Mouse (Mus musculus): ENCODE measurements at regions not wholly inside any gene's neighbourhood (a gene's known extent, or its start where the extent isn't known, plus 50 kb on each side); places are given as distances from the start of the nearest gene placed in this dataset.

DNA sequence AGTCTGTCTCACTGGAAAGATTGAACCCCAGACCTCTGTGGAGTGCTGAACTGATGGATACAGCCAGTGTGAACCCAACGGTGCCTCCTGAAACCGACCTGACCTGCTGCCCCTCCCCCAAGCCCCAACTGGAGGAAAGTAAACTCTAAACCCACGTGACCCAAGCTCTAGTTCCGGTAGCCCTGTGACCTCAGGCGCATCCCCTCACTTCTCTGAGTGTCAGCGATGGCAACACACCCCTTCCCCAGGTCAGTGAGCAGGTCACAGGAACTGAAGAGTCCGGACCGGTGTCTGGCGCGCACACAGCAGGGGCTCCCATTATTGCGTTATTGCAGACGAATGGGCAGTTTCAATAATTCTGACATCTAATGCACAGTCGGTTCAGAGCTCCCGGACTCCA is 131.5 kb downstream of the Kif26a start:
- TF ChIP-seq CTCF (IDR thresholded peaks at IDR 0.05; ENCODE audit: control insufficient read depth, insufficient read depth, insufficient replicate concordance, low read depth, low read length) (no peak), POLR2A (IDR thresholded peaks at IDR 0.05; ENCODE audit: control insufficient read depth, low read depth, low read length) (no peak)
- no peaks in the 10 kb centered on the region for H3K36me3 ChIP-seq (ENCODE audit: control insufficient read depth, insufficient read depth, low read length)
- no peak overlapping the region for H3K4me3 ChIP-seq (ENCODE audit: control insufficient read depth, low read depth, low read length)
- no peak overlapping the region for H3K27ac ChIP-seq (ENCODE audit: control insufficient read depth, insufficient read depth, low read depth, low read length)
- H3K4me1 ChIP-seq (ENCODE audit: control insufficient read depth, insufficient read depth, low read length) = no peaks in the 10 kb centered on the region; the same call in 1 of the 2 replicates
- no peaks in the 10 kb centered on the region for H3K27me3 ChIP-seq (ENCODE audit: control insufficient read depth, insufficient read depth, low read length)

DNA sequence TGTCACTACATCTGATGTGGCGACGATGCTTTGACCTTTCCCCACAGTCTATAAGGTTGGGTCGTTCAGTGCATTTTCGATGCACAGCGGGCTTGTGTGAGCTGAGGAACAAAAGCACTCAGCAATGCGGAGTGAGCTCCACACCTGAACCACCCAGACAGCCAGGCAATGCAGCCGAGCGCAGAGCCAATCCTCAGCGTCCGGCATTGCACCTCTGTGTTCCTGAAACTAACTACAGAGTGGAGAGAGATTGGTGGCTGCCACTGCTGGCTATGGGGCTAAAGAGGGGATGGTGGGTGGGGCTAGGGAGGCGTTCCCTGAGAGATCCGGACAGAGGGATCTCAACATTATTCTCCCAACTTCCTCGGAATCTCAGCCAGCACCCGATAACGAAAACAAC is 139.1 kb downstream of the Kif26a start:
- H3K36me3 ChIP-seq (ENCODE audit: control insufficient read depth, insufficient read depth, low read length) = no peaks in the 10 kb centered on the region
- no peaks in the 10 kb centered on the region for H3K27me3 ChIP-seq (ENCODE audit: control insufficient read depth, insufficient read depth, low read length)
- H3K4me1 ChIP-seq (ENCODE audit: control insufficient read depth, insufficient read depth, low read length) = peaks cover 4% of the 10 kb centered on the region; the same call in 1 of the 2 replicates
- TF ChIP-seq POLR2A (IDR thresholded peaks at IDR 0.05; ENCODE audit: control insufficient read depth, low read depth, low read length) (no peak), CTCF (IDR thresholded peaks at IDR 0.05; ENCODE audit: control insufficient read depth, insufficient read depth, insufficient replicate concordance, low read depth, low read length) (no peak)
- H3K4me3 ChIP-seq (ENCODE audit: control insufficient read depth, low read depth, low read length) = no peak overlapping the region
- H3K27ac ChIP-seq (ENCODE audit: control insufficient read depth, insufficient read depth, low read depth, low read length) = no peak overlapping the region

DNA sequence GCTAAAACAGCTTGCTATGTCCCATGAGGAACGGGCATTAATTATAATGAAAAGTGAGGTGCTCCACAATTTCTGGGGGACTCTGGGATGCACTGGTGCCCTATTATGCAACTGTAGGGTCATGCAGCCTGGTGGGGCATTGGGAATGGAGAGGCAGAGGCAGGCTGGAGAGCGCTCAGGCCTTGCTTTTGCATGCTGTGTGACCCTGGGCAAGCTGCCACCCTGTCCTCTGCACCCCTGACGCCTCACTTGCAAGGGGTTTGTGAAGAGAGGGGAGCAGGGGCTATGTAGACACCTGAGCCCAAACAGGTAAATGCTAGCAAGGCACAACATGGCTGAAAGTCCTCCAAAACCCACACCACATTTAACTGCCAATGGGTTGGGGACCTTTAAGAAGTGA is 142.8 kb downstream of the Kif26a start:
- no peaks in the 10 kb centered on the region for H3K27me3 ChIP-seq (ENCODE audit: control insufficient read depth, insufficient read depth, low read length)
- TF ChIP-seq POLR2A (IDR thresholded peaks at IDR 0.05; ENCODE audit: control insufficient read depth, low read depth, low read length) (no peak), CTCF (IDR thresholded peaks at IDR 0.05; ENCODE audit: control insufficient read depth, insufficient read depth, insufficient replicate concordance, low read depth, low read length) (no peak)
- H3K36me3 ChIP-seq (ENCODE audit: control insufficient read depth, insufficient read depth, low read length) = no peaks in the 10 kb centered on the region
- peaks cover 4% of the 10 kb centered on the region; the same call in 1 of the 2 replicates for H3K4me1 ChIP-seq (ENCODE audit: control insufficient read depth, insufficient read depth, low read length)
- H3K4me3 ChIP-seq (ENCODE audit: control insufficient read depth, low read depth, low read length) = no peak overlapping the region
- no peak overlapping the region for H3K27ac ChIP-seq (ENCODE audit: control insufficient read depth, insufficient read depth, low read depth, low read length)

DNA sequence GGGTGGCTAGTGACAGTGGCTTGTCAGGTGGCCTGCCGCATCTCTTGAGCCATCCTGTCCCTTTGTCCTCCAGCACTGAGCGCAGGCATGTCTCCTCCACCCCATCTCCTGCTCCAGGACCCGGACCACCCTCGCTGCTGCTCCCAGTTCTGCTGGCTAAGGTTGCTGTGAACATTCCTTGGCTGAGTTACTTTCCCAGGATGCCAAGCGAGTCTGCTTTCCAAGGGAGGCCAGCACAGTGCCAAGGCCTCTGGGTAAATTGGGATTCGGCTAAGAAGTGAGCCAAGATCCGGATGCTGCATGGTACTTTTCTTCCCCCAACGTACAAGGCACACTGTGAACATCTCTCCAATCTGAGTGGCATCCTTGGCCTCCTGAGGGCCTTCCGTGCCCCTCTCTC is 144.3 kb downstream of the Kif26a start:
- no peaks in the 10 kb centered on the region for H3K36me3 ChIP-seq (ENCODE audit: control insufficient read depth, insufficient read depth, low read length)
- H3K27me3 ChIP-seq (ENCODE audit: control insufficient read depth, insufficient read depth, low read length) = no peaks in the 10 kb centered on the region
- no peak for TF ChIP-seq CTCF (IDR thresholded peaks at IDR 0.05; ENCODE audit: control insufficient read depth, insufficient read depth, insufficient replicate concordance, low read depth, low read length)
- no peak for TF ChIP-seq POLR2A (IDR thresholded peaks at IDR 0.05; ENCODE audit: control insufficient read depth, low read depth, low read length)
- H3K4me1 ChIP-seq (ENCODE audit: control insufficient read depth, insufficient read depth, low read length) = peaks cover 4% of the 10 kb centered on the region; the same call in 1 of the 2 replicates
- no peak overlapping the region for H3K27ac ChIP-seq (ENCODE audit: control insufficient read depth, insufficient read depth, low read depth, low read length)
- no peak overlapping the region for H3K4me3 ChIP-seq (ENCODE audit: control insufficient read depth, low read depth, low read length)

DNA sequence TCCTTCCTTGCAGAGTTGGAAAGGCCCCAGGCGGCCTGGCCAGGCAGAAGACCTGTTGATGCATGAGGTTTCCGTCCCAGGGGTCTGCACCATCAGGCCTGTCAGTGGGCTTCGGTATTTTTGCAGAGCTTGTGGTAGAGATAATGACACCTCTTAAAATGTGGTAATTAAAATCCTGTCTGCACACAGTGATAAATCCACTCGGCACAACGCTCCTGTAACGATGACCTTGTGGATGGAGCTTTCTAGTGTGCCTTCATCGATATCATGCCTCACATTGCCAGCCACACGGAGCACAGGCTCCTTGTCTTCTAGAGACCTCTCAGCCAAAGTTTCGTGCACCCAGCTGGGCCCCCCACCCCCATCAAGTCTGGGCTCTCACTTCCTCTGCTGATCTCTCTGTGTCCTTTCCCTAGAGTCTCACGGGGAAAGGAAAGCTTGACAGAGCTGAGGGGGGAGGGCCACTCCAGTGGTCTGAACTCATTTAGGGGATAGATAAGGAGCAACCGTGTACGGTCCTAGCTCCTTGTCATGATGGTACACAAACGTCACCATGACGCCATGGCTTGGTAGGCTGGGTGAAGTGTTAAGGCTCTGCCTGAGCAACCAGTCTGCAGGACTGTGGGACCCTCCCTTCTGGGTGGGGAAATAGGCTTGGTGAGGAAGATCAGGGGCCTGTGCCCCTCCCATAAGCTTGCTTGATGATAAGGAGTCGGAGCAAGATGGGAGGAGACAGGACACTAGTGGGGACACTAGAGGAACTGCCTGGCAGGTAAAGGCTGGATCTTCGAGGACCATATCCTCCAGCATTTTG is 145.9 kb downstream of the Kif26a start:
- H3K27ac ChIP-seq (ENCODE audit: control insufficient read depth, insufficient read depth, low read depth, low read length) = no peak overlapping the region
- H3K4me3 ChIP-seq (ENCODE audit: control insufficient read depth, low read depth, low read length) = no peak overlapping the region
- TF ChIP-seq POLR2A (IDR thresholded peaks at IDR 0.05; ENCODE audit: control insufficient read depth, low read depth, low read length) = no peak
- no peak for TF ChIP-seq CTCF (IDR thresholded peaks at IDR 0.05; ENCODE audit: control insufficient read depth, insufficient read depth, insufficient replicate concordance, low read depth, low read length)
- H3K4me1 ChIP-seq (ENCODE audit: control insufficient read depth, insufficient read depth, low read length) = peaks cover 4% of the 10 kb centered on the region; the same call in 1 of the 2 replicates
- no peaks in the 10 kb centered on the region for H3K36me3 ChIP-seq (ENCODE audit: control insufficient read depth, insufficient read depth, low read length)
- no peaks in the 10 kb centered on the region for H3K27me3 ChIP-seq (ENCODE audit: control insufficient read depth, insufficient read depth, low read length)

DNA sequence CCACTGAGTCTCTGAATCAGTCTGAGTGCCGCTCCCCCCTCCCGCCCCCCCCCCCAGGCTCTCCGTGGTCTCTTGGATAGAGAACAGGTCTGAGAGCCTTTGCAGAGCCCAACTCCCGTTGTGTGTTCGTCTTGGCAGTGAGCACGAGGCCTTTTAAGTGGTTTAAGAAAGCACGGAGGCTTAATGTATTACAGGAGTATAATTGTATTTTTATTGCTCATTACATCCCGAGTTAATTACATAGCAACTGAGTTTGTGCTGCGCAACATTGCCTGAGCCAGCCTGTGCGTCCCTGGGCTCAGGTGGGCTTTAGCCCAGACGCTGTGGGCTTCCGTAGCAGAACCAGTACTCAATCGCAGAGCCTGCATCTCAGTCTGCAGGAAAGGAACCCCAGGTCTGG is 147.1 kb downstream of the Kif26a start:
- no peaks in the 10 kb centered on the region for H3K27me3 ChIP-seq (ENCODE audit: control insufficient read depth, insufficient read depth, low read length)
- TF ChIP-seq POLR2A (IDR thresholded peaks at IDR 0.05; ENCODE audit: control insufficient read depth, low read depth, low read length) = no peak
- no peak for TF ChIP-seq CTCF (IDR thresholded peaks at IDR 0.05; ENCODE audit: control insufficient read depth, insufficient read depth, insufficient replicate concordance, low read depth, low read length)
- no peak overlapping the region for H3K4me3 ChIP-seq (ENCODE audit: control insufficient read depth, low read depth, low read length)
- H3K36me3 ChIP-seq (ENCODE audit: control insufficient read depth, insufficient read depth, low read length) = no peaks in the 10 kb centered on the region
- H3K27ac ChIP-seq (ENCODE audit: control insufficient read depth, insufficient read depth, low read depth, low read length) = no peak overlapping the region
- peaks cover 4% of the 10 kb centered on the region; the same call in 1 of the 2 replicates for H3K4me1 ChIP-seq (ENCODE audit: control insufficient read depth, insufficient read depth, low read length)

DNA sequence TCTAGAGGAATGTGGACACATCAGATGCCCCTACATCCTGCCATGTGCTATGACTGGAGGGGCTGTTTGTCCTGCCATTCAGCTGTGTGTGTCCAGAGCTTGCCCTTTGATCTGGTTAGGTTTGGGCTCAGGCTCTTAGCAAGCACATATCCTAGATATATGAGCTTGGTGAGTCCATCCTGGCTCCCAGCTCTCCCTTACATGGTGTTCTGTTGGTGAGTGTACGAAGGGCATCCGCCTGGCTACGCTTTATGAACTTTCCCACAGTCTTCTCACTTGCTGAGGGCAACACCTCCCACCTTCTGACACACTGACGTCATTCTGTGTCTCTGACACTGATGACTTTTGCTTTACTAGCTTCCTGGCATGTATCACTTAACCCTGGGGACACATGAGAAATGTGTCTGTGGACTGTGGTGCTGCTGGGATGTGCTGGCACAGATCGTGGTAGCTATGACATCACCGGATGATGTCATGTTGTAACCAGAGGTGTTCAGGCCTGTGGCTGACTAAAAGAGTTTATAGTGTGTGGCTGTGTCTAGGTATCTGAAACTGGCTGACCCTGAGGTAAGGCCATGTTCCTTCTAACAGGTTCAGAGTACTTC is 149.4 kb downstream of the Kif26a start:
- Histone ChIP-seq H3K36me3 (ENCODE audit: control insufficient read depth, insufficient read depth, low read length) (no peaks in the 10 kb centered on the region), H3K27me3 (ENCODE audit: control insufficient read depth, insufficient read depth, low read length) (no peaks in the 10 kb centered on the region), H3K4me3 (ENCODE audit: control insufficient read depth, low read depth, low read length) (no peak overlapping the region), H3K4me1 (ENCODE audit: control insufficient read depth, insufficient read depth, low read length) (no peaks in the 10 kb centered on the region), H3K27ac (ENCODE audit: control insufficient read depth, insufficient read depth, low read depth, low read length) (no peak overlapping the region)
- TF ChIP-seq CTCF (IDR thresholded peaks at IDR 0.05; ENCODE audit: control insufficient read depth, insufficient read depth, insufficient replicate concordance, low read depth, low read length) (no peak), POLR2A (IDR thresholded peaks at IDR 0.05; ENCODE audit: control insufficient read depth, low read depth, low read length) (no peak)
